Mouse (Mus musculus): Measurements from ENCODE around the gene Madcam1. TPM values are rescaled to one million over a fixed set of nuclear protein-coding genes. Genes with fewer than 3 reads are reported as not detected.

The Madcam1 gene
- total RNA-seq (2023) = not detected

GRCm38 (mm10) chr10:79664131-79664665, at the start of gene Madcam1:
TSS of gene Madcam1 (plus strand) at chr10:79664559.

GRCm38 (mm10) chr10:79637128-79638110, 26.9 kb upstream of the Madcam1 start, which contains the start of gene Shc2:
TSS of gene Shc2 (minus strand) at chr10:79637918.

GRCm38 (mm10) chr10:79645711-79646110, 18.6 kb upstream of the Madcam1 start, which contains the start of gene Odf3l2:
TSS of gene Odf3l2 (minus strand) at chr10:79645738.

GRCm38 (mm10) chr10:79668771-79669575, 4.6 kb downstream of the Madcam1 start, which contains the start of gene Tpgs1:
TSS of gene Tpgs1 (plus strand) at chr10:79669369.

GRCm38 (mm10) chr10:79681591-79682245, 17.4 kb downstream of the Madcam1 start, which contains the start of gene Cdc34:
TSS of gene Cdc34 (plus strand) at chr10:79682195.

GRCm38 (mm10) chr10:79688720-79689119, 24.4 kb downstream of the Madcam1 start, which contains the start of gene Gzmm:
TSS of gene Gzmm (plus strand) at chr10:79689020.

GRCm38 (mm10) chr10:79704065-79704969, 40.0 kb downstream of the Madcam1 start, which contains the start of gene Bsg:
TSS of gene Bsg (plus strand) at chr10:79704491.

GRCm38 (mm10) chr10:79716254-79716987, 52.1 kb downstream of the Madcam1 start, which contains the start of gene Hcn2:
TSS of gene Hcn2 (plus strand) at chr10:79716634.

Other genes starting within 250 kb of the Madcam1 start
- not detected for gene Vmn2r83, start 195.8 kb upstream of the Madcam1 start, total RNA-seq (2023)
- 1.7 TPM for gene Plpp2, start 130.8 kb upstream of the Madcam1 start, total RNA-seq (2023)
- gene Mier2, start 109.4 kb upstream of the Madcam1 start, total RNA-seq (2023) = 47.6 TPM
- gene Theg, start 77.2 kb upstream of the Madcam1 start, total RNA-seq (2023) = not detected
- not detected for gene C2cd4c, start 50.5 kb upstream of the Madcam1 start, total RNA-seq (2023)
- gene Shc2, start 26.6 kb upstream of the Madcam1 start, total RNA-seq (2023) = not detected
- not detected for gene Odf3l2, start 18.8 kb upstream of the Madcam1 start, total RNA-seq (2023)
- gene Tpgs1, start 4.8 kb downstream of the Madcam1 start, total RNA-seq (2023) = 16.9 TPM
- 74.7 TPM for gene Cdc34, start 17.6 kb downstream of the Madcam1 start, total RNA-seq (2023)
- 3.1 TPM for gene Gzmm, start 24.5 kb downstream of the Madcam1 start, total RNA-seq (2023)
- 108 TPM for gene Bsg, start 39.9 kb downstream of the Madcam1 start, total RNA-seq (2023)
- gene Hcn2, start 52.1 kb downstream of the Madcam1 start, total RNA-seq (2023) = not detected
- gene Polrmt, start 82.0 kb downstream of the Madcam1 start, total RNA-seq (2023) = 71.2 TPM
- not detected for gene Fgf22, start 90.5 kb downstream of the Madcam1 start, total RNA-seq (2023)
- gene Rnf126, start 102.4 kb downstream of the Madcam1 start, total RNA-seq (2023) = 62.8 TPM
- 1.1 TPM for gene Fstl3, start 112.7 kb downstream of the Madcam1 start, total RNA-seq (2023)
- gene Prss57, start 126.4 kb downstream of the Madcam1 start, total RNA-seq (2023) = not detected
- 5.8 TPM for gene Palm, start 129.0 kb downstream of the Madcam1 start, total RNA-seq (2023)
- not detected for gene Misp, start 156.4 kb downstream of the Madcam1 start, total RNA-seq (2023)
- gene Ptbp1, start 189.9 kb downstream of the Madcam1 start, total RNA-seq (2023) = 606 TPM
- gene Prtn3, start 209.9 kb downstream of the Madcam1 start, total RNA-seq (2023) = not detected
- not detected for gene Plppr3, start 210.1 kb downstream of the Madcam1 start, total RNA-seq (2023)
- gene Elane, start 221.7 kb downstream of the Madcam1 start, total RNA-seq (2023) = not detected
- gene Cfd, start 226.3 kb downstream of the Madcam1 start, total RNA-seq (2023) = not detected
- 61.6 TPM for gene Med16, start 244.4 kb downstream of the Madcam1 start, total RNA-seq (2023)
- gene Gm26602, start 246.3 kb downstream of the Madcam1 start, total RNA-seq (2023) = not detected

Measured in CD8-positive naive resting alpha-beta T cell, adult 57 days (primary cell).